Mouse (Mus musculus) liver, embryonic 14.5 days (tissue): ENCODE data around the gene Arl4d.

ENCODE experiments used
- CTCF ChIP-seq: IDR thresholded peaks from 2 replicates; pipeline ENCODE4 v1.5.1; 2016; ENCODE audit warnings: antibody characterized with exemption, low read depth, control low read depth
- EP300 ChIP-seq: IDR thresholded peaks from 2 replicates; pipeline ENCODE4 v1.6.1; 2016; ENCODE audit warnings: antibody characterized with exemption, low read depth

GRCm38 (mm10) chr11:101699991-101700390 lies 34.6 kb downstream of the Arl4d start:
- TF ChIP-seq CTCF (no peak), EP300 (no peak)
